Mouse (Mus musculus): ENCODE measurements around the gene Gpr152.

GRCm38 (mm10) chr19:4094774-4095303, 44.7 kb upstream of the Gpr152 start:
- TF ChIP-seq EP300 (IDR thresholded peaks at IDR 0.05; ENCODE audit: low read depth): no peak
- TF ChIP-seq CTCF (IDR thresholded peaks at IDR 0.05; ENCODE audit: low read depth): no peak

All from liver, postnatal 0 days (tissue).